Mouse (Mus musculus): Measurements from ENCODE around the gene Camk1g. TPM values are rescaled to one million over a fixed set of nuclear protein-coding genes. Genes with fewer than 3 reads are reported as not detected.

Gene Camk1g
- polyA plus RNA-seq, 1 experiment, result 3.4 TPM

GRCm38 (mm10) chr1:193338363-193338995 is 31.6 kb downstream of the Camk1g start:
- peak; percentile 85 for DNase-seq
- peak overlapping the region; percentile 98 for H3K27ac ChIP-seq (ENCODE audit: control insufficient read depth, insufficient read depth, low read length)

GRCm38 (mm10) chr1:193337787-193338310 is 32.2 kb downstream of the Camk1g start:
- DNase-seq, result peak; percentile 47
- Histone ChIP-seq H3K4me3 (ENCODE audit: control insufficient read depth, insufficient read depth, low read length) (peak overlapping the region; percentile 27), H3K36me3 (ENCODE audit: control insufficient read depth, insufficient read depth, low read length) (no peaks in the 10 kb centered on the region), H3K27me3 (ENCODE audit: control insufficient read depth, insufficient read depth, low read length) (no peaks in the 10 kb centered on the region), H3K4me1 (replicated peaks; ENCODE audit: control insufficient read depth, insufficient read depth, low read length) (peaks cover 59% of the 10 kb centered on the region), H3K27ac (ENCODE audit: control insufficient read depth, insufficient read depth, low read length) (peak overlapping the region; percentile 98)
- 7% methylated on average over 4 of the region's 4 CpGs for WGBS
- no peak for TF ChIP-seq CTCF (IDR thresholded peaks at IDR 0.05; ENCODE audit: borderline replicate concordance, control insufficient read depth, extremely low read depth, insufficient read depth, low read length, poor library complexity)
- no peak for TF ChIP-seq POLR2A (IDR thresholded peaks at IDR 0.05; ENCODE audit: control insufficient read depth, extremely low read depth, insufficient read depth, low read length, poor library complexity)

More at GRCm38 (mm10) chr1:193338363-193338995, 31.6 kb downstream of the Camk1g start:
- TF ChIP-seq POLR2A (IDR thresholded peaks at IDR 0.05; ENCODE audit: control insufficient read depth, extremely low read depth, insufficient read depth, low read length, poor library complexity), result 0 out of 2 replicates have a peak, but pooled peaks have one; percentile 35
- TF ChIP-seq CTCF (IDR thresholded peaks at IDR 0.05; ENCODE audit: borderline replicate concordance, control insufficient read depth, extremely low read depth, insufficient read depth, low read length, poor library complexity), result no peak
- Histone ChIP-seq H3K27me3 (ENCODE audit: control insufficient read depth, insufficient read depth, low read length) (no peaks in the 10 kb centered on the region), H3K4me1 (replicated peaks; ENCODE audit: control insufficient read depth, insufficient read depth, low read length) (peaks cover 65% of the 10 kb centered on the region), H3K36me3 (ENCODE audit: control insufficient read depth, insufficient read depth, low read length) (no peaks in the 10 kb centered on the region), H3K4me3 (ENCODE audit: control insufficient read depth, insufficient read depth, low read length) (peak overlapping the region; percentile 27)
- 16% methylated on average over 9 of the region's 9 CpGs for WGBS

- TF ChIP-seq CTCF (IDR thresholded peaks at IDR 0.05; ENCODE audit: borderline replicate concordance, control insufficient read depth, extremely low read depth, insufficient read depth, low read length, poor library complexity) (no peak), POLR2A (IDR thresholded peaks at IDR 0.05; ENCODE audit: control insufficient read depth, extremely low read depth, insufficient read depth, low read length, poor library complexity) (peak; percentile 27; the same call in 1 of the 2 replicates)
- WGBS, result 9% methylated on average over 9 of the region's 9 CpGs
- no peaks in the 10 kb centered on the region for H3K36me3 ChIP-seq (ENCODE audit: control insufficient read depth, insufficient read depth, low read length)
- no peak overlapping the region for H3K4me3 ChIP-seq (ENCODE audit: control insufficient read depth, insufficient read depth, low read length)
- H3K27ac ChIP-seq (ENCODE audit: control insufficient read depth, insufficient read depth, low read length), result peak overlapping the region; percentile 98
- H3K4me1 ChIP-seq (replicated peaks; ENCODE audit: control insufficient read depth, insufficient read depth, low read length), result peaks cover 59% of the 10 kb centered on the region
- H3K27me3 ChIP-seq (ENCODE audit: control insufficient read depth, insufficient read depth, low read length), result no peaks in the 10 kb centered on the region
- DNase-seq, result peak; percentile 74
Measured at GRCm38 (mm10) chr1:193337018-193337321, 33.1 kb downstream of the Camk1g start.

- H3K27ac ChIP-seq (ENCODE audit: control insufficient read depth, insufficient read depth, low read length), result peak overlapping the region; percentile 98
- TF ChIP-seq POLR2A (IDR thresholded peaks at IDR 0.05; ENCODE audit: control insufficient read depth, extremely low read depth, insufficient read depth, low read length, poor library complexity), result no peak
- TF ChIP-seq CTCF (IDR thresholded peaks at IDR 0.05; ENCODE audit: borderline replicate concordance, control insufficient read depth, extremely low read depth, insufficient read depth, low read length, poor library complexity), result no peak
- no peak for DNase-seq
- no peaks in the 10 kb centered on the region for H3K36me3 ChIP-seq (ENCODE audit: control insufficient read depth, insufficient read depth, low read length)
- peaks cover 63% of the 10 kb centered on the region for H3K4me1 ChIP-seq (replicated peaks; ENCODE audit: control insufficient read depth, insufficient read depth, low read length)
- WGBS, result 69% methylated on average over 7 of the region's 7 CpGs
- no peaks in the 10 kb centered on the region for H3K27me3 ChIP-seq (ENCODE audit: control insufficient read depth, insufficient read depth, low read length)
- H3K4me3 ChIP-seq (ENCODE audit: control insufficient read depth, insufficient read depth, low read length), result no peak overlapping the region
Measured at GRCm38 (mm10) chr1:193336122-193337017, 33.7 kb downstream of the Camk1g start.

GRCm38 (mm10) chr1:193334546-193334945 is 35.6 kb downstream of the Camk1g start:
- DNase-seq, result no peak
- WGBS, result 96% methylated on average over 6 of the region's 6 CpGs
- Histone ChIP-seq H3K4me3 (ENCODE audit: control insufficient read depth, insufficient read depth, low read length) (no peak overlapping the region), H3K27me3 (ENCODE audit: control insufficient read depth, insufficient read depth, low read length) (no peaks in the 10 kb centered on the region), H3K36me3 (ENCODE audit: control insufficient read depth, insufficient read depth, low read length) (no peaks in the 10 kb centered on the region), H3K4me1 (replicated peaks; ENCODE audit: control insufficient read depth, insufficient read depth, low read length) (peaks cover 57% of the 10 kb centered on the region), H3K27ac (ENCODE audit: control insufficient read depth, insufficient read depth, low read length) (no peak overlapping the region)
- TF ChIP-seq CTCF (IDR thresholded peaks at IDR 0.05; ENCODE audit: borderline replicate concordance, control insufficient read depth, extremely low read depth, insufficient read depth, low read length, poor library complexity), result no peak
- no peak for TF ChIP-seq POLR2A (IDR thresholded peaks at IDR 0.05; ENCODE audit: control insufficient read depth, extremely low read depth, insufficient read depth, low read length, poor library complexity)

GRCm38 (mm10) chr1:193333776-193334175 is 36.3 kb downstream of the Camk1g start:
- no peak for DNase-seq
- Histone ChIP-seq H3K27ac (ENCODE audit: control insufficient read depth, insufficient read depth, low read length) (no peak overlapping the region), H3K4me3 (ENCODE audit: control insufficient read depth, insufficient read depth, low read length) (no peak overlapping the region), H3K4me1 (replicated peaks; ENCODE audit: control insufficient read depth, insufficient read depth, low read length) (peaks cover 49% of the 10 kb centered on the region), H3K36me3 (ENCODE audit: control insufficient read depth, insufficient read depth, low read length) (no peaks in the 10 kb centered on the region), H3K27me3 (ENCODE audit: control insufficient read depth, insufficient read depth, low read length) (no peaks in the 10 kb centered on the region)
- TF ChIP-seq CTCF (IDR thresholded peaks at IDR 0.05; ENCODE audit: borderline replicate concordance, control insufficient read depth, extremely low read depth, insufficient read depth, low read length, poor library complexity), result no peak
- TF ChIP-seq POLR2A (IDR thresholded peaks at IDR 0.05; ENCODE audit: control insufficient read depth, extremely low read depth, insufficient read depth, low read length, poor library complexity), result no peak
- WGBS, result 97% methylated on average over 3 of the region's 3 CpGs
